Mouse (Mus musculus): ENCODE data around the gene Fdx1l.
A peak's percentile ranks its signal among the peaks of the same experiment; 100 is the strongest.

Gene Fdx1l

GRCm38 (mm10) chr9:21073044-21073840, at the start of gene Fdx1l, which contains the start of gene Gm49373:
Gene Fdx1l, minus strand, starts transcription at chr9:21073614.
Gene Gm49373, minus strand, starts transcription at chr9:21073096.
- peak; percentile 93 to 96 for DNase-seq

GRCm38 (mm10) chr9:21121483-21121882, 48.1 kb upstream of the Fdx1l start:
- DNase-seq, result peak in 1 of 2 experiments; percentile 31

- no peak for DNase-seq
These were observed 43.7 kb upstream of the Fdx1l start for GRCm38 (mm10) chr9:21117073-21117472.

GRCm38 (mm10) chr9:21115105-21115504, 41.7 kb upstream of the Fdx1l start:
- no peak for DNase-seq

GRCm38 (mm10) chr9:21114190-21114589, 40.8 kb upstream of the Fdx1l start:
- no peak for DNase-seq

GRCm38 (mm10) chr9:21113751-21114150, 40.3 kb upstream of the Fdx1l start:
- no peak for DNase-seq

GRCm38 (mm10) chr9:21107607-21108237, 34.3 kb upstream of the Fdx1l start:
- no peak for DNase-seq

- no peak for DNase-seq
These were observed 32.5 kb upstream of the Fdx1l start for GRCm38 (mm10) chr9:21105760-21106564.

GRCm38 (mm10) chr9:21104814-21105213, 31.4 kb upstream of the Fdx1l start:
- no peak for DNase-seq

- DNase-seq, result no peak
These were observed 28.7 kb upstream of the Fdx1l start for GRCm38 (mm10) chr9:21102076-21102475.

GRCm38 (mm10) chr9:21100447-21101161, 27.2 kb upstream of the Fdx1l start:
- no peak for DNase-seq

GRCm38 (mm10) chr9:21097793-21098192, 24.4 kb upstream of the Fdx1l start:
- DNase-seq, result no peak

GRCm38 (mm10) chr9:21095958-21096357, 22.5 kb upstream of the Fdx1l start:
- no peak for DNase-seq

GRCm38 (mm10) chr9:21093423-21093822, 20.0 kb upstream of the Fdx1l start:
- no peak for DNase-seq

GRCm38 (mm10) chr9:21091707-21092320, 18.4 kb upstream of the Fdx1l start, which contains the start of the genes Gm38431 and Raver1:
Gene Gm38431, minus strand, starts transcription at chr9:21091997.
Gene Raver1, minus strand, starts transcription at chr9:21092008.
- peak; percentile 98 to 99 for DNase-seq

- DNase-seq, result no peak
These were observed 17.7 kb upstream of the Fdx1l start for GRCm38 (mm10) chr9:21090972-21091706.

GRCm38 (mm10) chr9:21090537-21090936, 17.1 kb upstream of the Fdx1l start:
- no peak for DNase-seq

- DNase-seq, result no peak
These were observed 9.9 kb upstream of the Fdx1l start for GRCm38 (mm10) chr9:21083324-21083723.

- no peak for DNase-seq
These were observed 7.7 kb upstream of the Fdx1l start for GRCm38 (mm10) chr9:21081127-21081526.

- no peak for DNase-seq
These were observed 2.2 kb upstream of the Fdx1l start for GRCm38 (mm10) chr9:21075625-21076024.

GRCm38 (mm10) chr9:21074173-21074572, 759 bp upstream of the Fdx1l start:
- no peak for DNase-seq

Data from kidney, postnatal 4 days (tissue).